Mouse (Mus musculus) intestine, embryonic 16.5 days (tissue): ENCODE data around the gene Slc16a6. TPM values are rescaled to one million over a fixed set of nuclear protein-coding genes. Genes with fewer than 3 reads are reported as not detected.

Source experiments
- ATAC-seq: fragments of 200-750 bp; cut with Nextera tagmentation; 2 replicates; pipeline ENCODE4 v1.8.0; 2017; ENCODE audit warnings: moderate TSS enrichment, moderate library complexity
- H3K27ac ChIP-seq: fragments of 300-500 bp; sonication (generic); 2 replicates; pipeline ENCODE4 v1.5.1; 2014; ENCODE audit warnings: mild to moderate bottlenecking, low read length
- H3K27me3 ChIP-seq: fragments of 300-500 bp; sonication (generic); replicated peaks from 2 replicates; pipeline ENCODE4 v1.6.1; 2014; ENCODE audit warnings: low read length, control low read depth, mixed read lengths; ENCODE audit not compliant: control insufficient read depth, insufficient read depth
- H3K36me3 ChIP-seq: fragments of 300-500 bp; sonication (generic); 2 replicates; pipeline ENCODE4 v1.6.1; 2014; ENCODE audit warnings: low read length, control low read depth; ENCODE audit not compliant: control insufficient read depth, insufficient read depth
- H3K4me1 ChIP-seq: fragments of 300-500 bp; sonication (generic); 2 replicates; pipeline ENCODE4 v1.6.1; 2014; ENCODE audit warnings: low read length, control low read depth, mixed read lengths; ENCODE audit not compliant: control insufficient read depth, insufficient read depth
- H3K4me2 ChIP-seq: fragments of 300-500 bp; sonication (generic); 2 replicates; pipeline ENCODE4 v1.6.1; 2014; ENCODE audit warnings: low read depth, low read length, control low read depth
- H3K4me3 ChIP-seq: fragments of 300-500 bp; sonication (generic); 2 replicates; pipeline ENCODE4 v1.5.1; 2014; ENCODE audit warnings: mild to moderate bottlenecking, low read length
- H3K9ac ChIP-seq: fragments of 300-500 bp; sonication (generic); 2 replicates; pipeline ENCODE4 v1.6.1; 2014; ENCODE audit warnings: low read depth, low read length
- H3K9me3 ChIP-seq: fragments of 300-500 bp; sonication (generic); 2 replicates; pipeline ENCODE4 v1.6.1; 2016; ENCODE audit warnings: low read length, control low read depth; ENCODE audit not compliant: control insufficient read depth
- WGBS: fragments of 180-500 bp; shearing (Covaris S2); extraction: QIAGEN DNeasy Blood & Tissue Kit; methylation state at CpG from one replicate; pipeline ENCODE4 v1.1.7; 2014; 5-methylcytosine and 5-hydroxymethylcytosine counted together
- polyA plus RNA-seq: library from polyadenylated mRNA; unstranded; fragments of >200 nt; fragmentation: Nextera tagmentation; extraction: Ambion mirVana; gene quantifications from 2 replicates; pipeline ENCODE4 v1.2.1, GENCODE M21; 2015

The Slc16a6 gene
- polyA plus RNA-seq, 1 experiment from 2014 or later = 26.6 TPM

DNA sequence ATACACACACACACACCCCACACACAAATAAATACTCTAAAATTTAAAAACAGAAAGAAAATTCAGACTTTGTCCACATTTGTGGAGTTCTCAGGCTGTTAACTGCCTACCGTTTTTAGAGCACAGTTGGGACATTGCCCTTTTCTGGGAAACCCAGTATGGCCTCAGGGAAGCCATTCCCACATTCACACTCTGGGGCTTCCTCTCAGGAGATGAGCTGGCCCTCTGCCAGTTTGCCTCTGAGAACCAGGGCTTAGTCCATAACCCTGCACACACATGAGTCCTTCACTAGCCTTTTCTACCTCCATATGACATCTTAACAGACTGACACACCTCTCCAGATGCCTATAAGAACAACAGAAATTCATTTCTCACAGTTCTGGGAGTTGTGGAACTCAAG, 50.1 kb downstream of the Slc16a6 start:
- no peak overlapping the region for H3K27ac ChIP-seq
- H3K4me3 ChIP-seq = no peak overlapping the region
- no peak for ATAC-seq
- 0 out of 2 replicates have a peak, but pooled peaks cover 4% of the 10 kb centered on the region for H3K4me1 ChIP-seq
- no peaks in the 10 kb centered on the region for H3K36me3 ChIP-seq
- no peak overlapping the region for H3K4me2 ChIP-seq
- H3K9me3 ChIP-seq = no peaks in the 10 kb centered on the region
- H3K9ac ChIP-seq = no peak overlapping the region
- WGBS = 77% methylated on average over 1 of the region's 1 CpGs
- no peaks in the 10 kb centered on the region for H3K27me3 ChIP-seq

- H3K4me2 ChIP-seq = no peak overlapping the region
- H3K27me3 ChIP-seq = no peaks in the 10 kb centered on the region
- ATAC-seq = no peak
- H3K36me3 ChIP-seq = no peaks in the 10 kb centered on the region
- WGBS = 99% methylated on average over 4 of the region's 4 CpGs
- H3K9ac ChIP-seq = no peak overlapping the region
- H3K4me3 ChIP-seq = no peak overlapping the region
- 0 out of 2 replicates have a peak, but pooled peaks cover 4% of the 10 kb centered on the region for H3K4me1 ChIP-seq
- no peaks in the 10 kb centered on the region for H3K9me3 ChIP-seq
- H3K27ac ChIP-seq = no peak overlapping the region
Observed at GRCm38 (mm10) chr11:109422263-109422662, 51.1 kb downstream of the Slc16a6 start.

DNA sequence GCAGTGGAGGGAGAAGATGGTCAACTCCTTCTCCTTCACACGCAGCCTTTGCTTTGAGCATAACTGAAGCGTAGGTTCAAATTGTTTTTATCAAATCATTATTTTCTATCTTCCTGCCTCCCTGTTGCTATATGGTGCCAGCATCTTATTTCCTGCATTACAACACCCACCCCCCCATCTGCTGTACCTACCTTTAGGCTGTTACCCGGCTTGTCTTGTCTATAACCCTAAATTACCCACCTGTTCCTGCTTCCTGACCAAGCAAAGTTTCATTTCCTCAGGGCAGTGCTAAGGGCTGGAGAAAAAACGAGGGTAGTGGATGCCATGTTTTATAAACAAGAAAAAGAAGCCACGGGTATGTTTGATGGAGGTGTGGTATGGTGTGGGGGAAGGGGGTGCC, 52.2 kb downstream of the Slc16a6 start:
- Histone ChIP-seq H3K9ac (no peak overlapping the region), H3K9me3 (no peaks in the 10 kb centered on the region), H3K4me3 (no peak overlapping the region), H3K36me3 (no peaks in the 10 kb centered on the region), H3K4me2 (no peak overlapping the region), H3K4me1 (no peaks in the 10 kb centered on the region), H3K27ac (no peak overlapping the region), H3K27me3 (no peaks in the 10 kb centered on the region)
- ATAC-seq = no peak
- WGBS = 73% methylated on average over 5 of the region's 5 CpGs

DNA sequence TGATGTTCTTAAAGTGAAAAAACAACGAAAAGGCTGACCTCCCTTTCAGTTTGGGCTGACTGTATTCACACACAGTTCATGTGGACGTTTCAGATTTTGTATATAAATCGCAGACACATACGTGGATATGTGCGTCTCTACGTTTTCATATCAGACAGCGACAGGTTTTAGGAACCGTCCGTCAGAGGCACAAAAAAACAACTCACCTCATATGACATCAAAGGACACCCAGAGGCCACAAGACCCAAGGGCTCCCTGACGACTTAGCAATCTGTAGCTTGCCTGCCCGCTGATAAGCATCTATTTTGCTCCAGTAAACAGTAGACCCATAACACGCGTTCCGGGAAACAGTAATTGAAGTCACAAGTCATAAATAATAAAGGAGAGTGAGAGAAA, 52.8 kb downstream of the Slc16a6 start:
- WGBS = 79% methylated on average over 14 of the region's 14 CpGs
- no peaks in the 10 kb centered on the region for H3K9me3 ChIP-seq
- no peak overlapping the region for H3K4me3 ChIP-seq
- ATAC-seq = no peak
- H3K27ac ChIP-seq = no peak overlapping the region
- H3K9ac ChIP-seq = no peak overlapping the region
- no peak overlapping the region for H3K4me2 ChIP-seq
- no peaks in the 10 kb centered on the region for H3K27me3 ChIP-seq
- H3K4me1 ChIP-seq = no peaks in the 10 kb centered on the region
- H3K36me3 ChIP-seq = no peaks in the 10 kb centered on the region

DNA sequence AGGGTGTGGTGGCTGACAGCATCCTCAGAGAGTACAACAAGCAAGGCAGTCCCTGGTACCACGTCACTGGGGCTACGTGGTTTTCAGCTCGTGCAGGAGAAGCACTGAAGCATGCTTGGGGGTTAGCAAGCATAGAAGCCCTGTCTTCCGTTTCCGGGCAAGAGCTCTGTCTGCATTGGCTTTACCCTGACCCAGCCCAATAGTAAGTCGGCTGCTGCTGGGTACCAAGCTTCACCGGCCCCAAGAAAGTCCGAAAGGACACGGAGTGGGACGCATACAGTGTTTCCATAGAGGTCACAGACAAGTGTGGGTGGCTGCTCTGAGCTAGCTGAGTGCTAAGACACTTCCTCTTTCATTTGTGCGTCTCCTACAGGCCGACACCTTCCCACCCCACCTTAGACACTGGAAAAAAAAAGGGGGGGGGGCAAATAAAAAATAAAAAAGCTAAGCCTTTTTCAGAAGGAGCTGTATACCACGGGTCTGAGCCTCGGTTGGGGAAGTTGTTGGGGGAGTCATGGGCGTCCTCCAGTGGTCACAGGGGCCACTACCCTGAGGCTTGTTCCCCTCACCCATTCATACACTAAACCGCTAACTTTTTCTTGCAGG, 53.3 kb downstream of the Slc16a6 start:
- Histone ChIP-seq H3K27ac (no peak overlapping the region), H3K4me1 (no peaks in the 10 kb centered on the region), H3K4me3 (no peak overlapping the region), H3K9me3 (no peaks in the 10 kb centered on the region), H3K36me3 (no peaks in the 10 kb centered on the region), H3K27me3 (no peaks in the 10 kb centered on the region), H3K9ac (no peak overlapping the region), H3K4me2 (no peak overlapping the region)
- ATAC-seq = no peak; the same call in 1 of the 2 replicates
- 54% methylated on average over 16 of the region's 16 CpGs for WGBS

DNA sequence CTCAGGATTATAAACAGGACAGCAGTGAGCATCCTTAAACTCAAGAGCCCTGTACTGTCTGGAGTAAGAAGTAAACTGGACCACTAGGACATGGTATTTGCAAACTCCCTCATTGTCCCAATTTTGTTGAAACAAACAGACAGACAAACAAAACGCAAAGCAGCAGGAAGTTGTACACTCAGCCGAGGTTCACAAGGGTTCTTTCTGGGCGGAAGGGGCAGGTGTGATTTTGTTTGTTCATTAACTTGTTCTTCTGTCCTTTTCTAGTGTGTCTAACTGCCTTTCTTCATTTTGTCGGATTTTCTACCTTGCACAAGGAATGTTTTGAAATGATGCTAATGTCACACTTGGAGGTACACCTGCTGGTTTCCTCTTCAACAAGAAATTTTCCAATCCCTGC, 53.9 kb downstream of the Slc16a6 start:
- Histone ChIP-seq H3K27me3 (no peaks in the 10 kb centered on the region), H3K36me3 (no peaks in the 10 kb centered on the region), H3K27ac (no peak overlapping the region), H3K9ac (no peak overlapping the region), H3K9me3 (no peaks in the 10 kb centered on the region), H3K4me1 (no peaks in the 10 kb centered on the region), H3K4me3 (no peak overlapping the region), H3K4me2 (no peak overlapping the region)
- no peak for ATAC-seq
- 52% methylated on average over 4 of the region's 4 CpGs for WGBS

DNA sequence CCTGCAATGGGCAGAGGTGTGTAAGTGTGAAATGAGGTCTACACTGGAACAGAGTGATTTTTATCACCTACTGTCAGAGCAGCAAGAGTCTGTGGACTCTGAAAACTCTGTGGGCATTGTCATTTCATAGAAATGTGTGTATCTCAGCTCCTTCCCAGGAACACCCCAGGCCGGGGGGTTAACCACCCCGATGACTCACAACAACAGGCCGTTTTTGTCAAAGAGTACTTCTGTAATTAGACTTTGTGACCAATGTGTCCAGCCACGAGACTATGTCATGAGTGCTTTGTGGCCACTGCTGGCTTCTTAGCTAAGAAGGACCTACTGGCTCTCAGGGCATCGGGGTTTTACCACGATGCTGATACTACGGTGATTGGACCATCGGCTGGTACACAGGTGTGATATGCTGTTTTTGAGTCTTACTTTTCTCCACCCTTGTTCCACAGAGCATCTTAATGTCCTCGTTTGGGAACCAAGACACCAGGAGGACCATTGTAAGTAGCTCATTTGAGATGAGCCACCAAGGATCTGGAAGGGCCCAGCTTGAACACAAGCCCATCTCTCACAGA, 55.8 kb downstream of the Slc16a6 start:
- no peaks in the 10 kb centered on the region for H3K9me3 ChIP-seq
- H3K4me1 ChIP-seq = no peaks in the 10 kb centered on the region
- H3K27me3 ChIP-seq = no peaks in the 10 kb centered on the region
- no peak overlapping the region for H3K27ac ChIP-seq
- 85% methylated on average over 9 of the region's 9 CpGs for whole genome bisulfite sequencing
- H3K36me3 ChIP-seq = no peaks in the 10 kb centered on the region
- no peak overlapping the region for H3K9ac ChIP-seq
- H3K4me2 ChIP-seq = no peak overlapping the region
- no peak for ATAC-seq
- no peak overlapping the region for H3K4me3 ChIP-seq

GRCm38 (mm10) chr11:109416709-109417420, 56.5 kb downstream of the Slc16a6 start:
- H3K27me3 ChIP-seq = no peaks in the 10 kb centered on the region
- no peaks in the 10 kb centered on the region for H3K4me1 ChIP-seq
- no peak overlapping the region for H3K4me3 ChIP-seq
- no peak overlapping the region for H3K27ac ChIP-seq
- H3K9ac ChIP-seq = no peak overlapping the region
- ATAC-seq = no peak
- no peaks in the 10 kb centered on the region for H3K36me3 ChIP-seq
- 48% methylated on average over 8 of the region's 8 CpGs for WGBS
- no peak overlapping the region for H3K4me2 ChIP-seq
- no peaks in the 10 kb centered on the region for H3K9me3 ChIP-seq

DNA sequence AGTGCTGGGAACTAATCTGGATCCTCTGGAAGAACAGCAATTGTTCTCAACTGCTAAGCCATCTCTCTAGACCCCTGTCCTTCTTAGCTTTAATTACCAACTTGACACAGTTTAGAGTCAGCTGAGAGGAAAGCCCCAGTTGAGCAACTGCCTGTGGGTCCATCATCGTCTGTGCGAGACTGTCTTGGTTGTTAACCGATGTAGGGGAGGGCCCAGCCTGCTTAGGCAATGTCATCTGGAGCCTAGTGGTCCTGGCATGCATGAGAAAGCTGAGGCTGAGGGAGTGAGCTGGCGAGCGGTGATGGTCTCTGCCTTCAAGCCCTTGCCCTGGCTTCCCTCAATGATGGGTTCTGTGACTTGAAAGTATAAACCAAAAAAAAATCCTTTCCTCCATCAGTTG, 58.6 kb downstream of the Slc16a6 start:
- whole genome bisulfite sequencing = 82% methylated on average over 5 of the region's 5 CpGs
- Histone ChIP-seq H3K4me3 (no peak overlapping the region), H3K9ac (no peak overlapping the region), H3K4me1 (no peaks in the 10 kb centered on the region), H3K9me3 (no peaks in the 10 kb centered on the region), H3K36me3 (no peaks in the 10 kb centered on the region), H3K27ac (no peak overlapping the region), H3K27me3 (no peaks in the 10 kb centered on the region), H3K4me2 (no peak overlapping the region)
- ATAC-seq = no peak
